In genomic region chr1:171924900-171925299, GRCm38 (mm10) we compare ENCODE assay signal across 15 mouse cellular contexts.
DNase-seq lines count a peak whose midpoint lies in the region.
"Had no signal": no experiment of that assay in that cellular context is flagged by ENCODE, and none has a peak within 500 bp of the region (broad histone marks: within the 10 kb centered on the region; RNA-seq: fewer than 3 reads in every experiment).

No protein-coding gene starts in this region.

- peak; percentile 25 for DNase-seq in right cerebral cortex, adult 18-20 months
- no peak for DNase-seq in right cerebral cortex, postnatal 14 days
- DNase-seq in Muller cell, postnatal 12 days (ENCODE audit: inconsistent ontology term) = peak; percentile 71
- DNase-seq in urinary bladder, postnatal 4 days (ENCODE audit: low spot score in 2 of 2) = no peak
- no peak for DNase-seq in kidney, postnatal 4 days
- DNase-seq: adrenal gland, adult 2 months; adrenal gland, postnatal 10 days; adrenal gland, postnatal 25 days; B cell, adult 2 months; cerebellum, adult 11-12 months; cerebellum, adult 2 months; cerebellum, adult 9-10 months; cerebellum, postnatal 10 days; cerebellum, postnatal 25 days; forebrain, postnatal 0 days had no signal

Comparison
In these comparisons a context has a peak if more than half of its experiments do, and no peak if none do; other contexts are left out.
1. DNase-seq: peak in right cerebral cortex, adult 18-20 months (single experiment) and Muller cell, postnatal 12 days (single experiment); none in right cerebral cortex, postnatal 14 days (single experiment), urinary bladder, postnatal 4 days (0 of 2) and kidney, postnatal 4 days (0 of 2).